ENCODE assay signal across 10 mouse cellular contexts in the genomic region with DNA sequence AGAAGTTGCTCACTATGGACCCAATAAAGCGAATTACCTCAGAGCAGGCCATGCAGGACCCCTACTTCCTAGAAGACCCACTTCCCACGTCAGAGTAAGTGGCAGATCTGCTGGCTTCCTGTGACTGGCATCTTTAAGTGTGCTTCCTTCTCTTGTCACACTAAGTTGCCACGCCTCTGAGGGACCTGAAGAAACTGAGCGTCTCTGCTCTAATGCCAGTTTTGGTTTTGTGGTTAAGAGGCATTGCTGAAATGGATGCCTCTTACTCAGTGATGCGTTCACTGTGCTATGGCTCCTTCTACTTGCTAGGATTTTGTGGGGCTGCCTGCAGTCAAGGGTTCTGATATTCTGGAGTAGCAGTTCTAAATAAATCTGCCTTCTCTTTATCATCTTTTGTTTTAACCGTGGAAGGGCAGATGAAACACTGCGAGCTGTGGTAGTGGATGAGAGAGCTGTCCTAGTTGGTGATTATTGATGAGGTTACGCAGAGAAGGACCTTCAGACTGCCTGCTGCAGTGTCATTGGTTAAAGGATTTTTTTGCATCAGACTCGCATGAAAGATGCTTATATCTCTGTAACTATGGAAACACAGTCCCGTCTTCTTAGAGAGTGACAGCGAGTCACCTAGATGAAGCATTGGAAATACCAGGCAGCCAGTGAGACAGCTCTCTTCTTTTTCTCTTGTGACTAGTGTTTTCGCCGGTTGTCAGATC.
DNase-seq lines count a peak whose midpoint lies in the region; ATAC-seq and TF ChIP-seq lines count a peak whose summit lies in the region.
"Had no signal": no experiment of that assay in that cellular context is flagged by ENCODE, and none has a peak within 500 bp of the region (broad histone marks: within the 10 kb centered on the region; RNA-seq: fewer than 3 reads in every experiment).

No protein-coding gene starts in this region.

- no peak overlapping the region for H3K4me3 ChIP-seq in kidney, adult 2 months (ENCODE audit: insufficient read depth, low read depth, low read length)
- H3K4me3 ChIP-seq in spleen, adult 2 months (ENCODE audit: extremely low read depth, insufficient read depth, insufficient read length), result no peak overlapping the region
- H3K4me3 ChIP-seq: heart, embryonic 10.5 days; liver, embryonic 12.5 days had no signal

- peaks cover 15% of the 10 kb centered on the region; the same call in 1 of the 2 replicates for H3K4me1 ChIP-seq in kidney, adult 2 months (ENCODE audit: control insufficient read depth, insufficient read depth, low read length)
- peaks cover 16% of the 10 kb centered on the region; the same call in 1 of the 2 replicates for H3K4me1 ChIP-seq in spleen, adult 2 months (ENCODE audit: control insufficient read depth, insufficient read depth, insufficient read length)
- H3K4me1 ChIP-seq: heart, embryonic 10.5 days had no signal

- in situ Hi-C loops in Patski (cut with MboI; ENCODE audit: low pct_unique_long_range_greater_than_20kb), result no loop called here

- CTCF ChIA-PET in Patski (lab: Charles Lee), result interaction anchor here (1.1 to 1.6 kb wide), 2 partner anchors 28 to 77 kb away, joined by 3 to 4 read pairs; partner anchors contain the start of gene Rnf6

- H3K27ac ChIP-seq in kidney, adult 2 months (ENCODE audit: insufficient read depth, low read depth, low read length), result peak overlapping the region; percentile 15
- no peak overlapping the region for H3K27ac ChIP-seq in spleen, adult 2 months (ENCODE audit: insufficient read depth, low read length)
- H3K27ac ChIP-seq: heart, embryonic 10.5 days; liver, embryonic 12.5 days had no signal

- DNase-seq in kidney, adult 2 months, result peak; percentile 41
- no peak for DNase-seq in kidney, adult 8-10 months
- DNase-seq in spleen, adult 2 months (ENCODE audit: low read depth in 1 of 2, low spot score in 2 of 2), result peak; percentile 9 to 18
- no peak for DNase-seq in spleen, postnatal 14 days (ENCODE audit: low spot score in 2 of 2)
- DNase-seq in Patski (ENCODE audit: low read depth, low spot score), result peak; percentile 17
- DNase-seq in splenic B cell, adult 2 months (ENCODE audit: low read depth, low spot score), result peak; percentile 67
- no peak for DNase-seq in urinary bladder, adult 2 months (ENCODE audit: low spot score)

- no peak for TF ChIP-seq POLR2A in kidney, adult 2 months (IDR thresholded peaks at IDR 0.05; ENCODE audit: low read depth, low read length)
- no peak for TF ChIP-seq POLR2A in spleen, adult 2 months (IDR thresholded peaks at IDR 0.05; ENCODE audit: low read depth, low read length)

- WGBS in kidney, adult 2 months, result 58% methylated on average over 13 of the region's 13 CpGs
- 57% methylated on average over 13 of the region's 13 CpGs for WGBS in spleen, adult 2 months

- H3K36me3 ChIP-seq in kidney, adult 2 months (ENCODE audit: control insufficient read depth, insufficient read depth, low read length), result no peaks in the 10 kb centered on the region; the same call in 1 of the 2 replicates
- peaks cover 4% of the 10 kb centered on the region for H3K36me3 ChIP-seq in spleen, adult 2 months (ENCODE audit: control insufficient read depth, insufficient read depth, low read length)
- 0 out of 2 replicates have a peak, but pooled peaks cover 1% of the 10 kb centered on the region for H3K36me3 ChIP-seq in splenic B cell, adult 2 months (ENCODE audit: control insufficient read depth, insufficient read depth, low read length, poor library complexity, severe bottlenecking)

- no peaks in the 10 kb centered on the region for H3K27me3 ChIP-seq in kidney, adult 2 months (replicated peaks; ENCODE audit: control insufficient read depth, insufficient read depth, low read length)
- no peaks in the 10 kb centered on the region for H3K27me3 ChIP-seq in spleen, adult 2 months (ENCODE audit: control insufficient read depth, insufficient read depth, low read length)
- no peaks in the 10 kb centered on the region for H3K27me3 ChIP-seq in Patski
- no peaks in the 10 kb centered on the region for H3K27me3 ChIP-seq in splenic B cell, adult 2 months (ENCODE audit: control insufficient read depth, insufficient read depth, low read length, poor library complexity, severe bottlenecking)
- H3K27me3 ChIP-seq: liver, embryonic 12.5 days had no signal

- ATAC-seq in Patski, result peak; percentile 73
- ATAC-seq: forebrain, embryonic 14.5 days; liver, embryonic 12.5 days had no signal

- no peak for TF ChIP-seq CTCF in kidney, adult 2 months (conservative IDR thresholded peaks at IDR 0.05; ENCODE audit: insufficient read depth, insufficient read length, low read depth, low read length)
- no peak for TF ChIP-seq CTCF in spleen, adult 2 months (IDR thresholded peaks at IDR 0.05; ENCODE audit: extremely low read depth, insufficient read depth, insufficient read length, insufficient replicate concordance)
- TF ChIP-seq CTCF in Patski (IDR thresholded peaks at IDR 0.05), result no peak

- POLR2A ChIA-PET in Patski (lab: Charles Lee), result no interaction called here

Comparison
In these comparisons a context has a peak if more than half of its experiments do, and no peak if none do; other contexts are left out.
1. DNase-seq: peak in kidney, adult 2 months (single experiment), spleen, adult 2 months (2 of 2), Patski (single experiment) and splenic B cell, adult 2 months (single experiment); none in kidney, adult 8-10 months (0 of 2), spleen, postnatal 14 days (0 of 2) and urinary bladder, adult 2 months (single experiment).